Mouse (Mus musculus) liver, adult 2 months (tissue): ENCODE data around the gene Sox30. TPM values are rescaled to one million over a fixed set of nuclear protein-coding genes. Genes with fewer than 3 reads are reported as not detected.
A peak's percentile ranks its signal among the peaks of the same experiment; 100 is the strongest.

Experiments
- DNase-seq: peaks from one replicate; pipeline ENCODE4 v3.0.0-alpha.2; 2011; ENCODE audit warnings: low read depth, low spot score; ENCODE audit errors: extremely low read depth
- H3K27ac ChIP-seq: fragments of 200-500 bp; replicated peaks from 2 replicates; pipeline ENCODE4 v1.5.1; 2012; ENCODE audit warnings: low read depth, mild to moderate bottlenecking, control low read depth, inconsistent platforms, low read length; ENCODE audit not compliant: insufficient read depth
- H3K27me3 ChIP-seq: fragments of 200-500 bp; 2 replicates; pipeline ENCODE4 v1.6.1; 2012; ENCODE audit warnings: mild to moderate bottlenecking, moderate library complexity, low read length, inconsistent platforms; ENCODE audit not compliant: control insufficient read depth, insufficient read depth
- H3K36me3 ChIP-seq: fragments of 200-500 bp; 2 replicates; pipeline ENCODE4 v1.6.1; 2012; ENCODE audit warnings: low read length, inconsistent platforms; ENCODE audit not compliant: control insufficient read depth, insufficient read depth
- H3K4me1 ChIP-seq: fragments of 200-500 bp; 2 replicates; pipeline ENCODE4 v1.6.1; 2011; ENCODE audit warnings: low read length; ENCODE audit not compliant: control insufficient read depth, insufficient read depth
- H3K4me3 ChIP-seq: fragments of 200-500 bp; 2 replicates; pipeline ENCODE4 v1.5.1; 2011; ENCODE audit warnings: low read depth, mild to moderate bottlenecking, control low read depth, low read length, moderate library complexity; ENCODE audit not compliant: insufficient read depth
- H3K79me2 ChIP-seq: fragments of 200-500 bp; 2 replicates; pipeline ENCODE4 v1.6.1; 2012; ENCODE audit warnings: inconsistent platforms, mild to moderate bottlenecking, low read length, moderate library complexity; ENCODE audit not compliant: control insufficient read depth, insufficient read depth
- H3K9ac ChIP-seq: fragments of 200-500 bp; 2 replicates; pipeline ENCODE4 v1.6.1; 2012; ENCODE audit warnings: low read depth, mild to moderate bottlenecking, control low read depth, inconsistent platforms, low read length
- CTCF ChIP-seq: fragments of 200-500 bp; IDR thresholded peaks from 2 replicates; pipeline ENCODE4 v1.5.1; 2011; ENCODE audit warnings: low read depth, low read length, control low read depth
- POLR2A ChIP-seq: fragments of 200-500 bp; IDR thresholded peaks from 2 replicates; pipeline ENCODE4 v1.6.1; 2011; ENCODE audit warnings: low read length, control low read depth; ENCODE audit not compliant: insufficient read depth; ENCODE audit errors: extremely low read depth
- WGBS: fragments of 180-500 bp; shearing (Covaris S2); methylation state at CpG from one replicate; pipeline ENCODE4 v1.1.7; 2018; 5-methylcytosine and 5-hydroxymethylcytosine counted together
- polyA plus RNA-seq: library from polyadenylated mRNA; depleted of rRNA; stranded (reverse); fragments of >200 nt; gene quantifications from 2 replicates; pipeline ENCODE4 v1.2.3, GENCODE M21; 2012
- total RNA-seq: library from RNA; depleted of rRNA; stranded (reverse); fragments of >200 nt; gene quantifications from 2 replicates; pipeline ENCODE4 v1.2.3, GENCODE M21; 2014

Sox30 gene
- total and polyA plus RNA-seq, 2 experiments: under 0.01 TPM; not detected in 1

DNA sequence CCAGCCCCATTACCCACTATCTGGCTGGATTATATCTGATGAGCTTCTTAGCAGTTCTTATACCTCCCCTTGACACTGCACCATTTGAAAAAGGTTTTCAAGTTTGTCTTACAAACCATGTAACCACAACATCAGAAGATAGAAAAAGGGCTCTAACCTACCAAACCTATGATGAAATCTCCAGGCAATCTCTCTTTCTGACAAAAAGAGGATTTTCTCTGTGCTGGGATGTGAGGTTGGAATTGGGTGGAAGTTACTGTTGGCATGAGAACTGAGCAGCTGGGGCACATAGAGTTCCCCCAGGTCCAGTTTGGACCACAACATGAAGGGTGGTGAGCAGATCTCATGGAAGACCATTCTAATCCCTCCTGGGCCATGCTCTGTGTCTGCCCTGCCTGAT, 41.7 kb downstream of the Sox30 start:
- H3K27ac ChIP-seq: no peak overlapping the region
- no peaks in the 10 kb centered on the region for H3K79me2 ChIP-seq
- H3K36me3 ChIP-seq: no peaks in the 10 kb centered on the region
- H3K4me3 ChIP-seq: no peak overlapping the region
- H3K4me1 ChIP-seq: no peaks in the 10 kb centered on the region; the same call in 1 of the 2 replicates
- no peak for TF ChIP-seq CTCF
- no peak for TF ChIP-seq POLR2A
- no peaks in the 10 kb centered on the region for H3K27me3 ChIP-seq
- H3K9ac ChIP-seq: no peak overlapping the region
- no peak for DNase-seq

DNA sequence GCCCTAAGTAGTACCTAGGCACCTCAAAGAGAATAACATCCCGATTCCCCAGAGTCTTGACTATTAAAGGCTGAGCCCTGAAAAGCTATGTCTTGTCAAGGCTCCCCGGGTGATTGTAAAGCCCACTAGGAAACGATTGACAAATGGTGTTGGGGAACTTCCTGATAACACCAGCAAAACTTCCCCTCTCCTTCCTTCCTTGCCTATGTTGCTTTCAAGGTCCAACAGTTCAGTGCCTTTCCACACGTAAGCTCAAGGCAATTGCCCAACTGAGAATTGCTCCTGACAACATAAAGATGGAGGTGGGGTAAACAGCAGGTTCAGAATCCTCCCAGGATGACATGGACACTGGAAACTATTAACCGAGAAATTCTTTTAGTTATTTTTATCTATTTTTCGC, 42.9 kb downstream of the Sox30 start:
- Histone ChIP-seq H3K36me3 (no peaks in the 10 kb centered on the region), H3K4me1 (no peaks in the 10 kb centered on the region; the same call in 1 of the 2 replicates), H3K79me2 (no peaks in the 10 kb centered on the region), H3K27ac (no peak overlapping the region), H3K4me3 (no peak overlapping the region), H3K9ac (no peak overlapping the region), H3K27me3 (no peaks in the 10 kb centered on the region)
- TF ChIP-seq CTCF (no peak), POLR2A (no peak)
- WGBS: 78% methylated on average over 6 of the region's 6 CpGs
- no peak for DNase-seq

DNA sequence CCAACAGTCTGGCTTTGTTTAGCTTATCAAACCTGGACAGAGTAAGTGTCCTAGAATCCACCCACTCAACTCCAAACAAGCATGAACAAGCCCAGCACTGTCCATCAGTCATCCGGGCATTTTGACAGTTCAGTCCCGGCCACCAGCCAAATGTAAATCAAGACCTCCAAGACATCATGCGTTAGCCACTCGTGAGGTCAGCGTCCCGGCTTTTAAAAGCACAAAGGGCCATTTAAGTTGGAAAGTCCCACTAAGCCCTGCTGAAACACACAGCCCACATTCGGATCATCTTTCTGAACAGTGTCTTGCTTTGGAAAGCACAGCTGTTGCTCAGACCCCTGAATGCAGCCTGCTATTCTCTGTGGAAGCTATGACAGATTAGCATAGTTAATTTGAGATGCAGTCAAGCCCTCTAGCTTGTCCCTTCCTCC, 45.9 kb downstream of the Sox30 start:
- Histone ChIP-seq H3K36me3 (no peaks in the 10 kb centered on the region), H3K4me3 (no peak overlapping the region), H3K27ac (no peak overlapping the region), H3K4me1 (no peaks in the 10 kb centered on the region), H3K27me3 (no peaks in the 10 kb centered on the region), H3K79me2 (no peaks in the 10 kb centered on the region), H3K9ac (no peak overlapping the region)
- 56% methylated on average over 7 of the region's 7 CpGs for WGBS
- TF ChIP-seq POLR2A: no peak
- no peak for TF ChIP-seq CTCF
- DNase-seq: no peak

DNA sequence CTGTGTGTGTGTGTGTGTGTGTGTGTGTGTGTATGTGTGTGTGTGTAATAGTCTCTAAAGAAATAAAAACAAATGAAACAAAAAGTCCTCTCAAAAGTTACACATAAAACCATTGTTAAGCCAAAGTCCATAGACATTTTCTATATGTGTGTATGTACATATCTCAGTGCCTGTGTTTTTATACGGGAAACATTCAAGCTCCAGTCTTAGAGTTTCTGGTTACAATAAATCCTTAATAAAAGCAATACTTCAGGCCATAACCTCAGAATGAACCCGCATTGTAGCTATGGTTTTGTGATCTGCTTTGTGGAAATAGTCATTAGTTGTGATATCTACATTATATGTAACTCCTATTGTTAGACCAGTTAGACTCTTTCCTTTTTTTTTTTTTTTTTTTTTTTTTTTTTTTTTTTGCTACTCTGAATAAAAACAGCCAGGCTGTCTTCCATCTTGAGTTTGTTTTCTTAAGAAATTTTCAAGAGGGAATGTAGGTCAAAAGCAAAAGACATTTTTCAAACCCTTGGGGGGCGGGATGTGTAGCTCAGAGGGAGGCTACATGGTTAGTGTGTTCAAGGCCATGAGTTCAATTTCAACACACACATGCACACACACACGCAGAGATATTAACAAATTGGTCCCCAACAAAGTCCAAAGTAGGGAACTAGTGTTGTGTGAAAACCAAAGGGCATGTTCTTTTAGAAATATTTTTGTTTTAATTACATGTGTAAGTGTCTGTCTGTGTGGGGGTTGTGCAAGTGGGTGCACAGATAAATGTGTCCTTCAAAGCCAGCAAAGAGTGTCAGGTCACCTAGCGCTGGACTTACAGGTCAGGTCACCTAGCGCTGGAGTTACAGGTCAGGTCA, 48.1 kb downstream of the Sox30 start:
- Histone ChIP-seq H3K79me2 (no peaks in the 10 kb centered on the region), H3K27me3 (no peaks in the 10 kb centered on the region), H3K27ac (no peak overlapping the region), H3K9ac (no peak overlapping the region), H3K36me3 (no peaks in the 10 kb centered on the region), H3K4me1 (no peaks in the 10 kb centered on the region), H3K4me3 (no peak overlapping the region)
- WGBS: 54% methylated on average over 6 of the region's 6 CpGs
- DNase-seq: peak; percentile 33
- TF ChIP-seq CTCF: no peak
- no peak for TF ChIP-seq POLR2A

DNA sequence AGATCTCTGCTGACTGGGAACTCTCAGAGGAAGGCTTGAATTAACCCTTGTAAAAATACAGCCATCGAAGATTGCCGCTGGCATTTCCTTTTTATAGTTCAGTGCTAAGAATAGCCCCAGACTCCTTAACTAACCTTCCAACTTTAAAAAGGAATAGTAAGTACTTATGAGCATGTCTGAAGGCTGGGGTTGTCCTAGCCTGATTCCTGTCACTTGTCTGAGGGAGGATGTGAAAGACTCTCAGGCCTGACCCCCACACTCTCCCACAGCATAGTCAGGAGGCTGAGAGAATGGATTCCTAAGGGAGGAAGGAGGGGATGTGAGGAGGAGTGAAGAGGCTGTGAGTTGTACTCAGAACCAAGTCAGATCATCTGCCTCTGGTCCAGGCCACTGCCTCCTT, 49.4 kb downstream of the Sox30 start:
- DNase-seq: no peak
- WGBS: 75% methylated on average over 2 of the region's 2 CpGs
- Histone ChIP-seq H3K4me3 (no peak overlapping the region), H3K9ac (no peak overlapping the region), H3K4me1 (no peaks in the 10 kb centered on the region), H3K36me3 (no peaks in the 10 kb centered on the region), H3K79me2 (no peaks in the 10 kb centered on the region), H3K27ac (no peak overlapping the region), H3K27me3 (no peaks in the 10 kb centered on the region)
- no peak for TF ChIP-seq POLR2A
- no peak for TF ChIP-seq CTCF

DNA sequence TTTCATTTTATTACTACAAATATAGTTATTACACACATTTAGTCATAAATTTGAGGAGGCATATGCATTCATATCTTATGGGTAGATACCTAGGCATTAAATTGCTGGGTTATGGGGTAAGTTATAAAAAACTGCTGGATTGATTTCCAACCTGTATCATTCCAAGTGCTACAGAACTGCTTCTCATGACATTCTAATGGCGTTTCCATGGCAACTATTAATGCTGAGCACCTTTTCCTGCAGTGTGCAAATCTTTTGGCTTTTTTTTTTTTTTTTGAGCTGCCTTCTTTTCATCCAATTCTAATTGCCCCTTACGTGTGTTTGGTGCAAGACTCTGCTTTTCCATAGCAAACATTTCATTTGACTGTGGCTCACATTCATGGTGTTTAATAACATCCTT, 49.9 kb downstream of the Sox30 start:
- Histone ChIP-seq H3K27me3 (no peaks in the 10 kb centered on the region), H3K4me3 (no peak overlapping the region), H3K36me3 (no peaks in the 10 kb centered on the region), H3K79me2 (no peaks in the 10 kb centered on the region), H3K27ac (no peak overlapping the region), H3K9ac (no peak overlapping the region), H3K4me1 (no peaks in the 10 kb centered on the region)
- TF ChIP-seq CTCF (no peak), POLR2A (no peak)
- no peak for DNase-seq
- WGBS: 95% methylated on average over 2 of the region's 2 CpGs
